Mouse (Mus musculus) hindbrain, embryonic 11.5 days (tissue): ENCODE results near the gene Rab25. TPM values are rescaled to one million over a fixed set of nuclear protein-coding genes. Genes with fewer than 3 reads are reported as not detected.

ENCODE experiments used
- ATAC-seq: fragments of 200-750 bp; cut with Nextera tagmentation; 2 replicates; pipeline ENCODE4 v1.8.0; 2017; ENCODE audit warnings: mild to moderate bottlenecking, moderate TSS enrichment, moderate library complexity; ENCODE audit not compliant: low FRiP score
- DNase-seq: peaks from one replicate; pipeline ENCODE4 v3.0.0-alpha.2; 2015; ENCODE audit warnings: low spot score
- H3K27ac ChIP-seq: fragments of 300-500 bp; sonication (generic); 2 replicates; pipeline ENCODE4 v1.5.1; 2014; ENCODE audit warnings: mild to moderate bottlenecking, low read depth, low read length
- H3K27me3 ChIP-seq: fragments of 300-500 bp; sonication (generic); 2 replicates; pipeline ENCODE4 v1.6.1; 2014; ENCODE audit warnings: mild to moderate bottlenecking, low read length, moderate library complexity, mixed read lengths; ENCODE audit not compliant: control insufficient read depth, insufficient read depth
- H3K36me3 ChIP-seq: fragments of 300-500 bp; sonication (generic); 2 replicates; pipeline ENCODE4 v1.6.1; 2014; ENCODE audit warnings: mild to moderate bottlenecking, low read length, moderate library complexity, mixed read lengths; ENCODE audit not compliant: control insufficient read depth, insufficient read depth
- H3K4me1 ChIP-seq: fragments of 300-500 bp; sonication (generic); replicated peaks from 2 replicates; pipeline ENCODE4 v1.6.1; 2014; ENCODE audit warnings: low read length, mixed read lengths; ENCODE audit not compliant: control insufficient read depth, insufficient read depth
- H3K4me2 ChIP-seq: fragments of 300-500 bp; sonication (generic); replicated peaks from 2 replicates; pipeline ENCODE4 v1.6.1; 2014; ENCODE audit warnings: mild to moderate bottlenecking, low read depth, low read length
- H3K4me3 ChIP-seq: fragments of 300-500 bp; sonication (generic); 2 replicates; pipeline ENCODE4 v1.5.1; 2014; ENCODE audit warnings: low read depth, low read length
- H3K9ac ChIP-seq: fragments of 300-500 bp; sonication (generic); 2 replicates; pipeline ENCODE4 v1.6.1; 2014; ENCODE audit warnings: low read depth, low read length
- H3K9me3 ChIP-seq: fragments of 300-500 bp; sonication (generic); 2 replicates; pipeline ENCODE4 v1.6.1; 2016; ENCODE audit warnings: low read length; ENCODE audit not compliant: control insufficient read depth
- WGBS: fragments of 180-500 bp; shearing (Covaris S2); extraction: QIAGEN DNeasy Blood & Tissue Kit; methylation state at CpG from one replicate; pipeline ENCODE4 v1.1.7; 2014; 5-methylcytosine and 5-hydroxymethylcytosine counted together
- polyA plus RNA-seq: library from polyadenylated mRNA; unstranded; fragments of >200 nt; fragmentation: Nextera tagmentation; extraction: Ambion mirVana; gene quantifications from 2 replicates; pipeline ENCODE4 v1.2.1, GENCODE M21; 2014

Gene Rab25
- polyA plus RNA-seq, 1 experiment from 2014 or later: 1.8 TPM

- no peaks in the 10 kb centered on the region for H3K36me3 ChIP-seq
- no peaks in the 10 kb centered on the region for H3K27me3 ChIP-seq
- DNase-seq (peak; percentile 90), ATAC-seq (peak; percentile 97)
- H3K4me2 ChIP-seq: peak within 1 kb of the TSS; percentile 33
- peak within 1 kb of the TSS; percentile 10 for H3K4me3 ChIP-seq
- H3K9me3 ChIP-seq: no peaks in the 10 kb centered on the region
- H3K27ac ChIP-seq: peak within 1 kb of the TSS; percentile 70
- peak within 1 kb of the TSS; percentile 29 for H3K9ac ChIP-seq
- H3K4me1 ChIP-seq: peaks cover 10% of the 10 kb centered on the region
- WGBS: 1% methylated on average over 30 of the region's 31 CpGs
Observed at GRCm38 (mm10) chr3:88509692-88510420, 38.2 kb downstream of the Rab25 start, which contains the start of gene Lmna. Gene Lmna, minus strand, starts transcription at chr3:88509956.

GRCm38 (mm10) chr3:88509250-88509649 is 38.9 kb downstream of the Rab25 start:
- Histone ChIP-seq H3K36me3 (no peaks in the 10 kb centered on the region), H3K4me2 (peak overlapping the region; percentile 33), H3K9me3 (no peaks in the 10 kb centered on the region), H3K27ac (peak overlapping the region; percentile 70), H3K9ac (peak overlapping the region; percentile 29; the same call in 1 of the 2 replicates), H3K4me1 (peaks cover 10% of the 10 kb centered on the region), H3K4me3 (no peak overlapping the region), H3K27me3 (peaks cover 1% of the 10 kb centered on the region; the same call in 1 of the 2 replicates)
- no peak for DNase-seq
- ATAC-seq: peak; percentile 18; the same call in 1 of the 2 replicates
- WGBS: 84% methylated on average over 3 of the region's 3 CpGs

DNA sequence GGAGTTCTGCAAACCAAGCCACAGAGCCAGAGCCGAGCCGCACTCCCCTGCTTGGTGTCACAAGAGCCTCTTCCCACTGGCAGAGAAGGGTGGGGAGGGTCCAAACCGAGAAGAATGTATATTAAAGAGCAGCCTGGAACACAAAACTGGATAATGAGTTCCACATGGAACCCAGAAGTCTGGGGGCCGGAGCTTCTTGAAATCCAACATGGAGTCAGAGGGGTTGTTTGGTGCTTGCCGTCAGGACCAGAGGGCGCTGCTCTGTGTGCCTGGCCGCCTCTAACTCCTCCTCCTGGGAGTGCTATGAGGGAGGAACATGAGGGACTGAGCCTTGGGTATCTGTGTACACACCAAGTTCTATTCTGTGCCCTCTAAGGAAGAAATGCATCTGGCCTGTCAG is 42.3 kb downstream of the Rab25 start:
- no peak for ATAC-seq
- Histone ChIP-seq H3K9me3 (no peaks in the 10 kb centered on the region), H3K27ac (no peak overlapping the region), H3K36me3 (no peaks in the 10 kb centered on the region), H3K4me3 (no peak overlapping the region), H3K9ac (no peak overlapping the region), H3K27me3 (peaks cover 27% of the 10 kb centered on the region), H3K4me2 (no peak overlapping the region), H3K4me1 (peaks cover 11% of the 10 kb centered on the region)
- DNase-seq: no peak
- WGBS: 45% methylated on average over 7 of the region's 7 CpGs

DNA sequence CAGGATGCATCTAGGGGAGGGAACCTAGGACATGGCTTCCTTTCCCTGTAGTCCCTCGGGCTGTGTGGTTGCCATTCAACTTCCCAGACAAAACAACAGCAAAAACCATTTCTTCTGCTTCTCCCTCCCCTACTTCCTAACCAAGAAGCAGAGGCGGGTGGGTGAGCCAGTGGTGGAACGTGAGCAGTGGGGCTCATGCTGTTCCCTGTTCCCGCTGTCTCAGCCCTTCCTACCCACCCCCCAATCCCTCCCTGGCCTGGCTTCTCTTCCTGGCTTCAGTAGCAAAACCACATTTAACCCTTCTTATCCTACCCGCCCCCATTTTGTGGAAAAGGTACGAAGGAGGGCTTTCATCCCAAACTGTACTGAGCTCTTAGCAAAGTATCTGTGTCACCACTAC is 43.0 kb downstream of the Rab25 start:
- no peaks in the 10 kb centered on the region for H3K9me3 ChIP-seq
- no peaks in the 10 kb centered on the region for H3K36me3 ChIP-seq
- H3K4me3 ChIP-seq: no peak overlapping the region
- peaks cover 5% of the 10 kb centered on the region for H3K4me1 ChIP-seq
- no peak overlapping the region for H3K9ac ChIP-seq
- no peak for ATAC-seq
- 67% methylated on average over 6 of the region's 6 CpGs for WGBS
- no peak overlapping the region for H3K4me2 ChIP-seq
- H3K27me3 ChIP-seq: peaks cover 27% of the 10 kb centered on the region
- DNase-seq: no peak
- H3K27ac ChIP-seq: no peak overlapping the region

GRCm38 (mm10) chr3:88503881-88504746 is 44.0 kb downstream of the Rab25 start:
- Histone ChIP-seq H3K9ac (no peak overlapping the region), H3K27ac (no peak overlapping the region), H3K27me3 (peaks cover 27% of the 10 kb centered on the region)

GRCm38 (mm10) chr3:88503505-88503863 is 44.6 kb downstream of the Rab25 start:
- Histone ChIP-seq H3K9me3 (no peaks in the 10 kb centered on the region), H3K27ac (no peak overlapping the region), H3K4me2 (peak overlapping the region; percentile 94; the same call in 1 of the 2 replicates), H3K4me3 (no peak overlapping the region; the same call in 1 of the 2 replicates), H3K27me3 (peaks cover 27% of the 10 kb centered on the region), H3K9ac (0 out of 2 replicates have a peak overlapping the region, but pooled peaks have one; percentile 77), H3K4me1 (peaks cover 5% of the 10 kb centered on the region), H3K36me3 (no peaks in the 10 kb centered on the region)
- no peak for ATAC-seq
- WGBS: 22% methylated on average over 4 of the region's 4 CpGs
- DNase-seq: no peak

More at GRCm38 (mm10) chr3:88503881-88504746, 44.0 kb downstream of the Rab25 start:
- ATAC-seq (no peak), DNase-seq (no peak)
- no peak overlapping the region for H3K4me2 ChIP-seq
- H3K9me3 ChIP-seq: no peaks in the 10 kb centered on the region
- H3K36me3 ChIP-seq: no peaks in the 10 kb centered on the region
- peaks cover 5% of the 10 kb centered on the region for H3K4me1 ChIP-seq
- 42% methylated on average over 8 of the region's 8 CpGs for WGBS
- no peak overlapping the region for H3K4me3 ChIP-seq

DNA sequence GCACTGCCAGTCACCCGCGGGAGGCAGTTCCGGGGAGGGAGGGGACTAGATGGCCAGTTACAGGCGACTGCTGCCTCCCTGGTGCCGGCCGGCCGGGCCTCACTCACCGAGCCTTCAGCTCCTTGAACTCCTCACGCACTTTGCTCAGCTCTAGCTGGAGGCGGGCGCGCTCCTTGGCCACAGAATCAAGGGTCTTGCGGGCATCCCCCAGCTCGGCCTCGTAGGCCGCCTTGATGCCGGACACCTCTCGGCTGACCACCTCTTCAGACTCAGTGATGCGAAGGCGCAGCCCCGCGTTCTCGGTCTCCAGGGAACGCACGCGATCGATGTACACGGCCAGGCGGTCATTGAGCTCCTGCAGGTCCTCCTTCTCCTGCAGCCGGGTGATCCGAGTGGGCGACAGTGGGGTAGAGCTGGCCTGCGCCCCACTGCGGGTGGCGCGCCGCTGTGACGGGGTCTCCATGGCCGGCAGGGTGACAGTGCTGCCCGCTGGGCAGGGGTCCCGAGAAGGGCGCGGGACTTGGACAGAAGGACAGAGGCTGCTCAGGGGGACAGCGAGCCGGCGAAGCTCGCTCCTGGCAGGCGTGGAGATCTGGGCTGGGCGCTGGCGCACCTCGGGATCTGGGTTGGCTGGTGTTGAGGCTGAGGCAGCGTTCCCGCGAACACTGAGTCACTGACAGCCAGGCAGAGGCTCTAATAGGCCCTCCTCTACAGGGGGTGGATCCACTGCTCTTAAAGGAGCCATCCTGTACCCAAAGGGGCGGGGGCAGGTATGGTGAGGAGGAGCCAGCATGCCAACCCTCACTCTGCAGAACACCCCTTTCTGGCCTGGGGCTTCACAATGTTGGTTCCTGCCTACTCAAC is 45.2 kb downstream of the Rab25 start:
- DNase-seq: peak; percentile 58
- peak; percentile 75 for ATAC-seq
- peak overlapping the region; percentile 57 for H3K4me3 ChIP-seq
- peaks cover 27% of the 10 kb centered on the region for H3K27me3 ChIP-seq
- H3K9me3 ChIP-seq: no peaks in the 10 kb centered on the region
- peak overlapping the region; percentile 94 for H3K4me2 ChIP-seq
- H3K36me3 ChIP-seq: no peaks in the 10 kb centered on the region
- peaks cover 5% of the 10 kb centered on the region for H3K4me1 ChIP-seq
- 1% methylated on average over 55 of the region's 55 CpGs for WGBS
- peak overlapping the region; percentile 77 for H3K9ac ChIP-seq
- H3K27ac ChIP-seq: no peak overlapping the region

GRCm38 (mm10) chr3:88502031-88502571 is 46.0 kb downstream of the Rab25 start:
- H3K9me3 ChIP-seq: no peaks in the 10 kb centered on the region
- peaks cover 5% of the 10 kb centered on the region for H3K4me1 ChIP-seq
- ATAC-seq (no peak), DNase-seq (peak; percentile 35)
- H3K4me2 ChIP-seq: peak overlapping the region; percentile 94
- H3K9ac ChIP-seq: peak overlapping the region; percentile 77; the same call in 1 of the 2 replicates
- peak overlapping the region; percentile 57 for H3K4me3 ChIP-seq
- 15% methylated on average over 11 of the region's 11 CpGs for WGBS
- no peak overlapping the region for H3K27ac ChIP-seq
- H3K36me3 ChIP-seq: no peaks in the 10 kb centered on the region
- peaks cover 27% of the 10 kb centered on the region for H3K27me3 ChIP-seq
